Mouse (Mus musculus) spleen, postnatal 4 days (tissue): ENCODE data around the gene Scnn1a.

Experiments
- DNase-seq, 2 experiments: peaks; one replicate each; pipeline ENCODE4 v3.0.0; 2022; ENCODE audit warnings: low spot score in 2 of 2

Gene Scnn1a

GRCm38 (mm10) chr6:125309406-125309805 lies 11.1 kb upstream of the Scnn1a start:
- no peak for DNase-seq

GRCm38 (mm10) chr6:125312171-125312570 lies 8.3 kb upstream of the Scnn1a start:
- DNase-seq = no peak

- DNase-seq = no peak
Measured at GRCm38 (mm10) chr6:125312581-125313355, 7.7 kb upstream of the Scnn1a start.

- DNase-seq = peak; percentile 62 to 81
Measured at GRCm38 (mm10) chr6:125313546-125314230, 6.8 kb upstream of the Scnn1a start, which contains the start of gene Ltbr. Gene Ltbr, minus strand, starts transcription at chr6:125313885.

- DNase-seq = no peak
Measured at GRCm38 (mm10) chr6:125314231-125314563, 6.3 kb upstream of the Scnn1a start.

- DNase-seq = no peak
Measured at GRCm38 (mm10) chr6:125314746-125315145, 5.7 kb upstream of the Scnn1a start.

- DNase-seq = no peak
Measured at GRCm38 (mm10) chr6:125317077-125317476, 3.4 kb upstream of the Scnn1a start.

- no peak for DNase-seq
Measured at GRCm38 (mm10) chr6:125318981-125319918, 1.2 kb upstream of the Scnn1a start.

- DNase-seq = no peak
Measured at GRCm38 (mm10) chr6:125319919-125320296, 551 bp upstream of the Scnn1a start.

GRCm38 (mm10) chr6:125321114-125321855 lies 826 bp downstream of the Scnn1a start:
- DNase-seq = peak in 1 of 2 experiments; percentile 58

GRCm38 (mm10) chr6:125322794-125323193 lies 2.3 kb downstream of the Scnn1a start:
- DNase-seq = no peak

- no peak for DNase-seq
Measured at GRCm38 (mm10) chr6:125323547-125323946, 3.1 kb downstream of the Scnn1a start.

- no peak for DNase-seq
Measured at GRCm38 (mm10) chr6:125325337-125325736, 4.9 kb downstream of the Scnn1a start.

GRCm38 (mm10) chr6:125328243-125328642 lies 7.8 kb downstream of the Scnn1a start:
- no peak for DNase-seq

GRCm38 (mm10) chr6:125330626-125331326 lies 10.3 kb downstream of the Scnn1a start:
- peak in 1 of 2 experiments; percentile 60 for DNase-seq

GRCm38 (mm10) chr6:125333112-125333899 lies 12.8 kb downstream of the Scnn1a start:
- DNase-seq = no peak

- no peak for DNase-seq
Measured at GRCm38 (mm10) chr6:125334356-125334755, 13.9 kb downstream of the Scnn1a start.

GRCm38 (mm10) chr6:125338791-125339660 lies 18.6 kb downstream of the Scnn1a start:
- no peak for DNase-seq

GRCm38 (mm10) chr6:125340244-125340643 lies 19.8 kb downstream of the Scnn1a start:
- DNase-seq = no peak
